Mouse (Mus musculus): ENCODE results near the gene Clca3b.
"Not testable (repeated sequence)": the region's sequence is repeated elsewhere in the genome, so short reads cannot be mapped to it uniquely, and the experiment has no call there.

- TF ChIP-seq CTCF, EP300 (IDR thresholded peaks at IDR 0.05; ENCODE audit: low read depth): not testable (repeated sequence)
Measured at GRCm38 (mm10) chr3:144806626-144807025, 42.5 kb downstream of the Clca3b start.
